Mouse (Mus musculus) testis, adult 2 months (tissue): ENCODE data around the gene Stx8.

Source experiments
- CTCF ChIP-seq: fragments of 200-500 bp; IDR thresholded peaks from 2 replicates; pipeline ENCODE4 v1.5.1; 2012; ENCODE audit warnings: low read depth, mild to moderate bottlenecking, inconsistent platforms, low read length, moderate library complexity; ENCODE audit not compliant: control insufficient read depth, insufficient read depth, insufficient replicate concordance
- POLR2A ChIP-seq: fragments of 200-500 bp; IDR thresholded peaks from 2 replicates; pipeline ENCODE4 v1.6.1; 2012; ENCODE audit warnings: low read depth, mild to moderate bottlenecking, inconsistent platforms, low read length, moderate library complexity; ENCODE audit not compliant: control insufficient read depth

- TF ChIP-seq POLR2A (no peak), CTCF (no peak)
Measured at GRCm38 (mm10) chr11:68185647-68186046, 219.7 kb downstream of the Stx8 start.
